Mouse (Mus musculus) CH12.LX (cell line): ENCODE results near the gene Ndufb10. TPM values are rescaled to one million over a fixed set of nuclear protein-coding genes. Genes with fewer than 3 reads are reported as not detected.

Source experiments
- DNase-seq: peaks from one replicate; pipeline ENCODE4 v3.0.0-alpha.2; 2013; ENCODE audit errors: extremely low read depth
- H3K27ac ChIP-seq: 2 replicates; pipeline ENCODE4 v1.5.1; 2012; ENCODE audit warnings: low read depth, mild to moderate bottlenecking, control low read depth, moderate library complexity; ENCODE audit not compliant: insufficient read depth
- H3K27me3 ChIP-seq: replicated peaks from 2 replicates; pipeline ENCODE3; 2012; ENCODE audit warnings: inconsistent platforms
- H3K36me3 ChIP-seq, 2 experiments: replicated peaks in 1 of 2; 2 replicates each; pipeline versions ENCODE3 to v1.6.1; 2012; ENCODE audit warnings: inconsistent platforms in 1 of 2, low read length in 1 of 2, mild to moderate bottlenecking in 1 of 2, mixed read lengths in 1 of 2, moderate library complexity in 1 of 2; ENCODE audit not compliant: control insufficient read depth in 1 of 2, insufficient read depth in 1 of 2
- H3K4me1 ChIP-seq, 2 experiments: 2 replicates each; pipeline ENCODE4 v1.6.1; 2012; ENCODE audit warnings: inconsistent platforms in 1 of 2, moderate library complexity in 1 of 2; ENCODE audit not compliant: insufficient read depth in 2 of 2, control insufficient read depth in 1 of 2
- H3K4me2 ChIP-seq: 2 replicates; pipeline ENCODE4 v1.6.1; 2012; ENCODE audit warnings: low read depth, mild to moderate bottlenecking, control low read depth; ENCODE audit not compliant: poor library complexity, insufficient read depth, severe bottlenecking
- H3K4me3 ChIP-seq, 3 experiments: fragments of 150-350 bp in 1 of 3; sonication (generic) in 1 of 3; replicated peaks in 1 of 3; 2 replicates each; pipeline versions ENCODE3 to v1.5.1; 2011 to 2012; ENCODE audit warnings: low read depth in 2 of 3, low read length in 2 of 3, mild to moderate bottlenecking in 2 of 3, moderate library complexity in 2 of 3, control low read depth in 1 of 3, improper control_type of control experiment in 1 of 3, inconsistent platforms in 1 of 3, mixed read lengths in 1 of 3; ENCODE audit not compliant: poor library complexity in 1 of 3
- H3K79me2 ChIP-seq: replicated peaks from 2 replicates; pipeline ENCODE4 v1.6.1; 2012; ENCODE audit warnings: mild to moderate bottlenecking, moderate library complexity; ENCODE audit not compliant: control insufficient read depth, poor library complexity, insufficient read depth, severe bottlenecking; ENCODE audit errors: extremely low read depth
- H3K9ac ChIP-seq: 2 replicates; pipeline ENCODE4 v1.6.1; 2012; ENCODE audit warnings: low read depth, mild to moderate bottlenecking, control low read depth, moderate library complexity; ENCODE audit not compliant: insufficient read depth
- H3K9me3 ChIP-seq: replicated peaks from 2 replicates; pipeline ENCODE3; 2012; ENCODE audit warnings: low read length, inconsistent platforms, mixed read lengths
- CTCF ChIP-seq, 2 experiments: IDR thresholded peaks in 1 of 2; conservative IDR thresholded peaks in 1 of 2; 2 replicates each; pipeline ENCODE4 v1.5.1; 2011 to 2012; ENCODE audit warnings: low read depth in 2 of 2, low read length in 2 of 2, improper control_type of control experiment in 1 of 2, inconsistent platforms in 1 of 2, mild to moderate bottlenecking in 1 of 2, moderate library complexity in 1 of 2
- ELF1 ChIP-seq: IDR thresholded peaks from 2 replicates; pipeline ENCODE4 v1.6.1; 2014; ENCODE audit warnings: low read depth, mild to moderate bottlenecking, inconsistent platforms, low read length, improper control_type of control experiment
- MAZ ChIP-seq: IDR thresholded peaks from 2 replicates; pipeline ENCODE4 v1.6.1; 2012; ENCODE audit warnings: low read depth, mild to moderate bottlenecking, inconsistent platforms, low read length, improper control_type of control experiment, moderate library complexity
- MEF2A ChIP-seq: IDR thresholded peaks from 2 replicates; pipeline ENCODE4 v1.6.1; 2014; ENCODE audit warnings: low read depth, mild to moderate bottlenecking, inconsistent platforms, low read length, improper control_type of control experiment, borderline replicate concordance
- NELFE ChIP-seq: IDR thresholded peaks from 2 replicates; pipeline ENCODE4 v1.6.1; 2011; ENCODE audit warnings: low read depth, low read length, improper control_type of control experiment
- SMC3 ChIP-seq: IDR thresholded peaks from 2 replicates; pipeline ENCODE4 v1.6.1; 2011; ENCODE audit warnings: low read depth, low read length, improper control_type of control experiment
- TBP ChIP-seq: conservative IDR thresholded peaks from 2 replicates; pipeline ENCODE4 v1.6.1; 2011; ENCODE audit warnings: low read depth, low read length, improper control_type of control experiment
- USF1 ChIP-seq: IDR thresholded peaks from 2 replicates; pipeline ENCODE4 v1.6.1; 2014; ENCODE audit warnings: low read depth, mild to moderate bottlenecking, inconsistent platforms, low read length, improper control_type of control experiment
- USF2 ChIP-seq: conservative IDR thresholded peaks from 2 replicates; pipeline ENCODE4 v1.6.1; 2011; ENCODE audit warnings: low read depth, low read length, improper control_type of control experiment
- dilution Hi-C: fragments of 300-500 bp; cut with MboI; formaldehyde crosslinking; loops from 2 replicates; pipeline ENCODE4 v1.14.3; 2020; ENCODE audit warnings: low sequenced_read_pairs; ENCODE audit not compliant: extremely low pct_unique_long_range_greater_than_20kb, extremely low pct_ligation_motif_present
- in situ Hi-C: fragments of 300-500 bp; cut with MboI; formaldehyde crosslinking; loops from 3 replicates; pipeline ENCODE4 v1.14.3; 2019; ENCODE audit warnings: low sequenced_read_pairs, low pct_ligation_motif_present, low pct_unique_long_range_greater_than_20kb, mixed read lengths
- polyA plus RNA-seq: library from polyadenylated mRNA; unstranded; fragments of >175 nt; gene quantifications from 2 replicates; pipeline ENCODE4 v1.2.1, GENCODE M21; 2012; ENCODE audit warnings: low read depth; ENCODE audit not compliant: insufficient read length
- total RNA-seq, 2 experiments: library from RNA; depleted of rRNA; stranded (reverse); fragments of 300-350 nt in 1 of 2; fragments of >200 nt in 1 of 2; gene quantifications; 2 replicates each; pipeline ENCODE4 v1.2.3; 2012 to 2014

Gene Ndufb10
- total and polyA plus RNA-seq, 3 experiments, result 136 to 207 (median 188) TPM

GRCm38 (mm10) chr17:24766266-24766875 is 42.1 kb upstream of the Ndufb10 start:
- no peak overlapping the region for H3K4me3 ChIP-seq
- TF ChIP-seq ELF1, result no peak
- in situ Hi-C loops (no loop called here), dilution Hi-C loops (no loop called here)
- H3K4me2 ChIP-seq, result no peak overlapping the region
- no peaks in the 10 kb centered on the region for H3K36me3 ChIP-seq
- H3K9ac ChIP-seq, result no peak overlapping the region
- no peaks in the 10 kb centered on the region for H3K9me3 ChIP-seq
- no peaks in the 10 kb centered on the region for H3K79me2 ChIP-seq
- H3K27ac ChIP-seq, result no peak overlapping the region
- H3K27me3 ChIP-seq, result peaks cover 77% of the 10 kb centered on the region
- H3K4me1 ChIP-seq, result peaks cover 0 to 14% of the 10 kb centered on the region in 2 experiments; a peak in 2 of 4 replicates
- DNase-seq, result no peak

- TF ChIP-seq MEF2A, result no peak
- no peak for TF ChIP-seq USF2
- no peak for TF ChIP-seq NELFE
- no peak for DNase-seq
- Histone ChIP-seq H3K4me3 (no peak overlapping the region), H3K36me3 (no peaks in the 10 kb centered on the region), H3K9ac (no peak overlapping the region), H3K79me2 (no peaks in the 10 kb centered on the region), H3K9me3 (no peaks in the 10 kb centered on the region), H3K27me3 (peaks cover 88% of the 10 kb centered on the region), H3K4me2 (no peak overlapping the region), H3K27ac (no peak overlapping the region), H3K4me1 (peaks cover 0 to 14% of the 10 kb centered on the region in 2 experiments; a peak in 2 of 4 replicates)
- in situ Hi-C loops, result no loop called here
- dilution Hi-C loops, result no loop called here
Observed at GRCm38 (mm10) chr17:24765016-24765905, 41.0 kb upstream of the Ndufb10 start.

DNA sequence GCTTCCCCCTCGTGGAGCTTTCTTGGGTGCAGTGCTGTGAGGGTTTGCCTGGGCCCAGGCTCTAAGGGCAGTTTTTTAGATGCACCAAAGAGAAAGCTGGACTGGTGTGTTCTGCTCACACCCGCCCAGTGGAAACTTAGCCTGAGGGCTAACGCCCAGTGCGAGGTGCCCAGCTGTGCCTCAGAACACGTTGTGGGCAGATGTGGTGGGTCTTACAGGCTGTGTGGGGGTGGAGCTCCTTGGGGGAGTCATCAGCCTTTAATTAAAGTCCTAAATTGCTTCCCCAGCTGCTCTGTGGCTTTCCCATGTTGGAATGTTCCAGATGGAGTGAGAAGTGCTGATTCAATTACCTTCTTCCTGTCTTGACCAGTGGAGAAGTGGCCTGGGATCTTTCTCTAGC is 36.8 kb upstream of the Ndufb10 start:
- no peak for DNase-seq
- H3K9me3 ChIP-seq, result no peaks in the 10 kb centered on the region
- no peaks in the 10 kb centered on the region for H3K4me1 ChIP-seq
- H3K79me2 ChIP-seq, result no peaks in the 10 kb centered on the region
- no peak overlapping the region for H3K4me3 ChIP-seq
- dilution Hi-C loops, result no loop called here
- H3K27me3 ChIP-seq, result peaks cover 84% of the 10 kb centered on the region
- H3K36me3 ChIP-seq, result no peaks in the 10 kb centered on the region
- H3K4me2 ChIP-seq, result no peak overlapping the region
- no peak overlapping the region for H3K27ac ChIP-seq
- in situ Hi-C loops, result no loop called here
- H3K9ac ChIP-seq, result no peak overlapping the region
- no peak for TF ChIP-seq USF1
- peak in 1 of 2 experiments; percentile 32; a peak in 2 of 4 replicates for TF ChIP-seq CTCF (conservative IDR thresholded peaks at IDR 0.05 in 1 of 2, IDR thresholded peaks at IDR 0.05 in 1 of 2; ENCODE audit: low read depth in 2 of 2, low read length in 2 of 2)
- peak; percentile 30 for TF ChIP-seq SMC3
- no peak for TF ChIP-seq TBP
- TF ChIP-seq MAZ, result no peak
